Mouse (Mus musculus): ENCODE results near the gene Popdc3.
"Not testable (repeated sequence)": the region's sequence is repeated elsewhere in the genome, so short reads cannot be mapped to it uniquely, and the experiment has no call there.

Popdc3 gene

GRCm38 (mm10) chr10:45320296-45320695 lies 142.4 kb downstream of the Popdc3 start:
- no peak for DNase-seq

GRCm38 (mm10) chr10:45324159-45324558 lies 146.3 kb downstream of the Popdc3 start:
- no peak for DNase-seq

- no peak for DNase-seq
Observed at GRCm38 (mm10) chr10:45328196-45329000, 150.5 kb downstream of the Popdc3 start.

- peak; percentile 9 for DNase-seq
Observed at GRCm38 (mm10) chr10:45334925-45335324, 157.0 kb downstream of the Popdc3 start.

- peak; percentile 82 for DNase-seq
Observed at GRCm38 (mm10) chr10:45335434-45336422, 157.8 kb downstream of the Popdc3 start, which contains the start of gene Bves. Bves (plus strand) TSS chr10:45335772.

GRCm38 (mm10) chr10:45339106-45339505 lies 161.2 kb downstream of the Popdc3 start:
- DNase-seq: no peak

GRCm38 (mm10) chr10:45344381-45344780 lies 166.5 kb downstream of the Popdc3 start:
- no peak for DNase-seq

GRCm38 (mm10) chr10:45345217-45345616 lies 167.3 kb downstream of the Popdc3 start:
- DNase-seq: peak; percentile 35

GRCm38 (mm10) chr10:45348143-45348542 lies 170.2 kb downstream of the Popdc3 start:
- not testable (repeated sequence) for DNase-seq

GRCm38 (mm10) chr10:45356091-45356490 lies 178.2 kb downstream of the Popdc3 start:
- DNase-seq: no peak

GRCm38 (mm10) chr10:45363396-45363795 lies 185.5 kb downstream of the Popdc3 start:
- DNase-seq: no peak

- no peak for DNase-seq
Observed at GRCm38 (mm10) chr10:45366987-45367705, 189.2 kb downstream of the Popdc3 start.

Measured in embryo, embryonic 11 days (tissue).